Mouse (Mus musculus) hindbrain, embryonic 10.5 days (tissue): ENCODE results near the gene Chmp6. TPM values are rescaled to one million over a fixed set of nuclear protein-coding genes. Genes with fewer than 3 reads are reported as not detected.

Experiments
- DNase-seq: peaks from one replicate; pipeline ENCODE4 v3.0.0-alpha.2; 2017; ENCODE audit warnings: low spot score
- H3K27ac ChIP-seq: fragments of 300-500 bp; sonication (generic); 2 replicates; pipeline ENCODE4 v1.5.1; 2016; ENCODE audit warnings: mild to moderate bottlenecking, moderate library complexity
- H3K27me3 ChIP-seq: fragments of 300-500 bp; sonication (generic); 2 replicates; pipeline ENCODE4 v1.6.1; 2016; ENCODE audit warnings: mild to moderate bottlenecking; ENCODE audit not compliant: poor library complexity, insufficient read depth, severe bottlenecking
- H3K36me3 ChIP-seq: fragments of 300-500 bp; sonication (generic); 2 replicates; pipeline ENCODE4 v1.6.1; 2016; ENCODE audit warnings: mild to moderate bottlenecking, moderate library complexity
- H3K4me1 ChIP-seq: fragments of 300-500 bp; sonication (generic); replicated peaks from 2 replicates; pipeline ENCODE4 v1.6.1; 2016; ENCODE audit warnings: mild to moderate bottlenecking
- H3K4me3 ChIP-seq: fragments of 300-500 bp; sonication (generic); 2 replicates; pipeline ENCODE4 v1.5.1; 2016; ENCODE audit warnings: mild to moderate bottlenecking, moderate library complexity
- H3K9me3 ChIP-seq: fragments of 300-500 bp; sonication (generic); 2 replicates; pipeline ENCODE4 v1.6.1; 2016; ENCODE audit warnings: mild to moderate bottlenecking, moderate library complexity
- whole genome bisulfite sequencing: fragments of 180-500 bp; shearing (Covaris S2); methylation state at CpG from one replicate; pipeline ENCODE4 v1.1.7; 2016; 5-methylcytosine and 5-hydroxymethylcytosine counted together
- polyA plus RNA-seq: library from polyadenylated mRNA; unstranded; fragments of >200 nt; fragmentation: Nextera tagmentation; extraction: Ambion mirVana; gene quantifications from 2 replicates; pipeline ENCODE4 v1.2.1, GENCODE M21; 2016

The Chmp6 gene
- polyA plus RNA-seq, 1 experiment from 2014 or later: 114 TPM

GRCm38 (mm10) chr11:119893667-119894236 is 19.5 kb upstream of the Chmp6 start:
- no peak for DNase-seq
- Histone ChIP-seq H3K9me3 (no peaks in the 10 kb centered on the region), H3K36me3 (peaks cover 96% of the 10 kb centered on the region), H3K4me3 (no peak overlapping the region), H3K4me1 (peaks cover 12% of the 10 kb centered on the region), H3K27me3 (no peaks in the 10 kb centered on the region), H3K27ac (peak overlapping the region; percentile 2; the same call in 1 of the 2 replicates)
- 89% methylated on average over 10 of the region's 10 CpGs for WGBS

- Histone ChIP-seq H3K36me3 (peaks cover 94% of the 10 kb centered on the region), H3K9me3 (no peaks in the 10 kb centered on the region), H3K4me3 (no peak overlapping the region), H3K27ac (no peak overlapping the region), H3K27me3 (no peaks in the 10 kb centered on the region), H3K4me1 (peaks cover 21% of the 10 kb centered on the region)
- WGBS: 69% methylated on average over 6 of the region's 6 CpGs
- DNase-seq: no peak
These were observed 18.6 kb upstream of the Chmp6 start for GRCm38 (mm10) chr11:119894634-119895033.

GRCm38 (mm10) chr11:119897041-119897440 is 16.2 kb upstream of the Chmp6 start:
- Histone ChIP-seq H3K4me1 (peaks cover 23% of the 10 kb centered on the region), H3K9me3 (no peaks in the 10 kb centered on the region), H3K27ac (no peak overlapping the region), H3K4me3 (no peak overlapping the region), H3K36me3 (peaks cover 73% of the 10 kb centered on the region), H3K27me3 (no peaks in the 10 kb centered on the region)
- no peak for DNase-seq
- 93% methylated on average over 9 of the region's 9 CpGs for WGBS

- H3K36me3 ChIP-seq: peaks cover 53% of the 10 kb centered on the region
- WGBS: 81% methylated on average over 11 of the region's 11 CpGs
- no peaks in the 10 kb centered on the region for H3K27me3 ChIP-seq
- H3K4me3 ChIP-seq: no peak overlapping the region
- DNase-seq: no peak
- H3K4me1 ChIP-seq: peaks cover 16% of the 10 kb centered on the region
- H3K9me3 ChIP-seq: no peaks in the 10 kb centered on the region
- peak overlapping the region; percentile 51 for H3K27ac ChIP-seq
These were observed 14.3 kb upstream of the Chmp6 start for GRCm38 (mm10) chr11:119898976-119899375.

GRCm38 (mm10) chr11:119901174-119901573 is 12.1 kb upstream of the Chmp6 start:
- Histone ChIP-seq H3K36me3 (peaks cover 31% of the 10 kb centered on the region), H3K9me3 (no peaks in the 10 kb centered on the region), H3K27me3 (no peaks in the 10 kb centered on the region), H3K4me3 (no peak overlapping the region), H3K27ac (no peak overlapping the region), H3K4me1 (peaks cover 22% of the 10 kb centered on the region)
- no peak for DNase-seq
- WGBS: 73% methylated on average over 4 of the region's 4 CpGs

- peaks cover 17% of the 10 kb centered on the region for H3K36me3 ChIP-seq
- peaks cover 30% of the 10 kb centered on the region for H3K4me1 ChIP-seq
- H3K9me3 ChIP-seq: no peaks in the 10 kb centered on the region
- no peak overlapping the region for H3K4me3 ChIP-seq
- H3K27ac ChIP-seq: no peak overlapping the region
- no peaks in the 10 kb centered on the region; the same call in 1 of the 2 replicates for H3K27me3 ChIP-seq
- WGBS: 75% methylated on average over 4 of the region's 4 CpGs
- DNase-seq: no peak
These were observed 10.3 kb upstream of the Chmp6 start for GRCm38 (mm10) chr11:119902891-119903290.

- DNase-seq: peak; percentile 78
- no peaks in the 10 kb centered on the region for H3K9me3 ChIP-seq
- H3K4me3 ChIP-seq: no peak overlapping the region
- 40% methylated on average over 5 of the region's 5 CpGs for WGBS
- H3K36me3 ChIP-seq: no peaks in the 10 kb centered on the region
- H3K4me1 ChIP-seq: peaks cover 26% of the 10 kb centered on the region
- H3K27me3 ChIP-seq: peaks cover 3% of the 10 kb centered on the region; the same call in 1 of the 2 replicates
- 0 out of 2 replicates have a peak overlapping the region, but pooled peaks have one; percentile 12 for H3K27ac ChIP-seq
These were observed 8.5 kb upstream of the Chmp6 start for GRCm38 (mm10) chr11:119904621-119905286.

- DNase-seq: no peak
- 91% methylated on average over 5 of the region's 5 CpGs for WGBS
These were observed 7.4 kb upstream of the Chmp6 start for GRCm38 (mm10) chr11:119905794-119906193.

GRCm38 (mm10) chr11:119907006-119907650 is 6.1 kb upstream of the Chmp6 start:
- peaks cover 31% of the 10 kb centered on the region for H3K4me1 ChIP-seq
- H3K9me3 ChIP-seq: no peaks in the 10 kb centered on the region
- H3K4me3 ChIP-seq: no peak overlapping the region
- no peak for DNase-seq
- 36% methylated on average over 7 of the region's 7 CpGs for WGBS
- no peaks in the 10 kb centered on the region for H3K36me3 ChIP-seq
- H3K27ac ChIP-seq: 0 out of 2 replicates have a peak overlapping the region, but pooled peaks have one; percentile 16
- H3K27me3 ChIP-seq: peaks cover 3% of the 10 kb centered on the region; the same call in 1 of the 2 replicates

More at GRCm38 (mm10) chr11:119905794-119906193, 7.4 kb upstream of the Chmp6 start:
- Histone ChIP-seq H3K27ac (no peak overlapping the region), H3K36me3 (no peaks in the 10 kb centered on the region), H3K4me1 (peaks cover 31% of the 10 kb centered on the region), H3K4me3 (no peak overlapping the region), H3K9me3 (no peaks in the 10 kb centered on the region), H3K27me3 (peaks cover 3% of the 10 kb centered on the region; the same call in 1 of the 2 replicates)

- Histone ChIP-seq H3K27ac (no peak overlapping the region), H3K4me1 (peaks cover 35% of the 10 kb centered on the region), H3K4me3 (no peak overlapping the region), H3K9me3 (no peaks in the 10 kb centered on the region), H3K36me3 (no peaks in the 10 kb centered on the region), H3K27me3 (peaks cover 3% of the 10 kb centered on the region; the same call in 1 of the 2 replicates)
- no peak for DNase-seq
- 47% methylated on average over 7 of the region's 7 CpGs for WGBS
These were observed 5.5 kb upstream of the Chmp6 start for GRCm38 (mm10) chr11:119907711-119908110.

GRCm38 (mm10) chr11:119909436-119909835 is 3.8 kb upstream of the Chmp6 start:
- Histone ChIP-seq H3K36me3 (no peaks in the 10 kb centered on the region), H3K9me3 (no peaks in the 10 kb centered on the region), H3K4me3 (peak overlapping the region; percentile 20), H3K4me1 (peaks cover 48% of the 10 kb centered on the region), H3K27ac (peak overlapping the region; percentile 62), H3K27me3 (peaks cover 3% of the 10 kb centered on the region; the same call in 1 of the 2 replicates)
- peak; percentile 78 for DNase-seq
- WGBS: 1% methylated on average over 5 of the region's 5 CpGs

GRCm38 (mm10) chr11:119912845-119913244 is 396 bp upstream of the Chmp6 start:
- Histone ChIP-seq H3K27ac (peak overlapping the region; percentile 97), H3K4me1 (peaks cover 58% of the 10 kb centered on the region), H3K4me3 (peak overlapping the region; percentile 97), H3K27me3 (0 out of 2 replicates have a peak, but pooled peaks cover 3% of the 10 kb centered on the region), H3K36me3 (peaks cover 27% of the 10 kb centered on the region), H3K9me3 (no peaks in the 10 kb centered on the region)
- no peak for DNase-seq
- 8% methylated on average over 7 of the region's 7 CpGs for WGBS

- H3K4me3 ChIP-seq: peak overlapping the region; percentile 97
- H3K27ac ChIP-seq: peak overlapping the region; percentile 97
- H3K4me1 ChIP-seq: peaks cover 53% of the 10 kb centered on the region
- WGBS: 0% methylated on average over 26 of the region's 26 CpGs
- no peaks in the 10 kb centered on the region for H3K9me3 ChIP-seq
- no peak for DNase-seq
- H3K36me3 ChIP-seq: peaks cover 38% of the 10 kb centered on the region
- no peaks in the 10 kb centered on the region for H3K27me3 ChIP-seq
These were observed 684 bp downstream of the Chmp6 start for GRCm38 (mm10) chr11:119913935-119914314.
